Mouse (Mus musculus) midbrain, embryonic 11.5 days (tissue): Measurements from ENCODE around the gene Grpr. TPM values are rescaled to one million over a fixed set of nuclear protein-coding genes. Genes with fewer than 3 reads are reported as not detected.

Experiments
- ATAC-seq: fragments of 200-750 bp; cut with Nextera tagmentation; 2 replicates; pipeline ENCODE4 v1.8.0; 2017; ENCODE audit warnings: moderate TSS enrichment, moderate library complexity; ENCODE audit not compliant: low FRiP score
- DNase-seq: peaks from one replicate; pipeline ENCODE4 v3.0.0; 2015; ENCODE audit warnings: low spot score; ENCODE audit errors: missing footprints
- H3K27ac ChIP-seq: fragments of 300-500 bp; sonication (generic); 2 replicates; pipeline ENCODE4 v1.5.1; 2014; ENCODE audit warnings: low read depth, low read length
- H3K27me3 ChIP-seq: fragments of 300-500 bp; sonication (generic); 2 replicates; pipeline ENCODE4 v1.6.1; 2014; ENCODE audit warnings: mild to moderate bottlenecking, low read length, moderate library complexity, mixed read lengths; ENCODE audit not compliant: control insufficient read depth, insufficient read depth
- H3K36me3 ChIP-seq: fragments of 300-500 bp; sonication (generic); 2 replicates; pipeline ENCODE4 v1.6.1; 2014; ENCODE audit warnings: mild to moderate bottlenecking, low read length, moderate library complexity, mixed read lengths; ENCODE audit not compliant: control insufficient read depth, insufficient read depth
- H3K4me1 ChIP-seq: fragments of 300-500 bp; sonication (generic); 2 replicates; pipeline ENCODE4 v1.6.1; 2014; ENCODE audit warnings: low read length; ENCODE audit not compliant: control insufficient read depth, insufficient read depth
- H3K4me2 ChIP-seq: fragments of 300-500 bp; sonication (generic); 2 replicates; pipeline ENCODE4 v1.6.1; 2014; ENCODE audit warnings: mild to moderate bottlenecking, moderate library complexity
- H3K4me3 ChIP-seq: fragments of 300-500 bp; sonication (generic); 2 replicates; pipeline ENCODE4 v1.5.1; 2014; ENCODE audit warnings: low read depth, low read length
- H3K9ac ChIP-seq: fragments of 300-500 bp; sonication (generic); 2 replicates; pipeline ENCODE4 v1.6.1; 2014; ENCODE audit warnings: low read length
- H3K9me3 ChIP-seq: fragments of 300-500 bp; sonication (generic); 2 replicates; pipeline ENCODE4 v1.6.1; 2016; ENCODE audit warnings: low read length; ENCODE audit not compliant: control insufficient read depth
- WGBS: fragments of 180-500 bp; shearing (Covaris S2); extraction: QIAGEN DNeasy Blood & Tissue Kit; methylation state at CpG from one replicate; pipeline ENCODE4 v1.1.7; 2014; 5-methylcytosine and 5-hydroxymethylcytosine counted together
- polyA plus RNA-seq: library from polyadenylated mRNA; unstranded; fragments of >200 nt; fragmentation: Nextera tagmentation; extraction: Ambion mirVana; gene quantifications from 2 replicates; pipeline ENCODE4 v1.2.1, GENCODE M21; 2014

Grpr gene
- polyA plus RNA-seq = not detected in 2 replicates

DNA sequence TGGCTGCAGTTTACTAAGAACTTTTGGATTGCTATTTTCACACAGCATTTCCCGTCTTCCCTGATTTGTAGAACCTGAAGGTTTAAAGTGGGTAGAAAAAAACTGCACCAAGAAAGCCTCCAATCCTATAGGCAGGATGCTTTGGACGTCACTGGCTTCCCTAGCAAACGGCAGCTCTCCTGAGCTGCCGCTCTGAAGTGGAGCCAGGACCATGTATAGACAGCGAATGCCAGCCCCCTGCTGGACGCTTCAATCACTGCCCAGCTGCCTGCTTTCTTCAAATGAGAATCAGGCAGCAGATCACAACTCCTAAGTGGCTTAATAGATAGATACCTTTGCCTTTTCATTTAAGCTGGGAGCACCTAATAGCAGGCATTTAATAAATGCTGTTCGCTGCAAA is at the start of gene Grpr:
Gene Grpr (minus strand): TSS at position 12 of the 400 bp plus-strand sequence.
- peak; percentile 83 for DNase-seq
- no peak within 1 kb of the TSS for H3K9ac ChIP-seq
- H3K4me1 ChIP-seq = no peaks in the 10 kb centered on the region
- no peak within 1 kb of the TSS for H3K4me2 ChIP-seq
- no peaks in the 10 kb centered on the region for H3K36me3 ChIP-seq
- no peak within 1 kb of the TSS for H3K4me3 ChIP-seq
- ATAC-seq = peak; percentile 92
- WGBS = 21% methylated on average over 7 of the region's 7 CpGs
- H3K27me3 ChIP-seq = peaks cover 9% of the 10 kb centered on the region
- no peaks in the 10 kb centered on the region for H3K9me3 ChIP-seq
- H3K27ac ChIP-seq = no peak within 1 kb of the TSS

DNA sequence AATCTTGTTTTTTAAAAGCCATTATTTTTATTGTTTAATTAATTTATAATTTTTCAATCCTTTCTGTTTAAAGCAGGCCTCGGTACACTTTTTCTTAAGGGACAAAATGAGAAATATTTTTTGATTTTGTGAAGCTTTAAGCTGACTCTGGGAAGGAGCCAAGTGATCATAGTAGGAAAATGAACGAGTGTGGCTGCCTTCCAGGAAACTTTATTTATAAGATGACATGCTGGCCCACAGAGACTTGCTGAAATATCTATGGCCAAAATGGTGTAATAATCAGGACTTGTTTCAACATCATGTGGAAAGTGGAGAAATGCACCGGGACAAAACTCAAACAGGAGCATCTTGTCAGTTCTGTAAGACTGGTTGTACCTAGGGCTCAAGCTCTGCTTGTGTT is 11.0 kb upstream of the Grpr start:
- H3K27me3 ChIP-seq = peaks cover 4% of the 10 kb centered on the region
- H3K4me2 ChIP-seq = no peak overlapping the region
- no peak overlapping the region for H3K27ac ChIP-seq
- H3K9me3 ChIP-seq = no peaks in the 10 kb centered on the region
- no peak overlapping the region for H3K4me3 ChIP-seq
- H3K36me3 ChIP-seq = no peaks in the 10 kb centered on the region
- 82% methylated on average over 3 of the region's 3 CpGs for WGBS
- H3K9ac ChIP-seq = no peak overlapping the region
- H3K4me1 ChIP-seq = no peaks in the 10 kb centered on the region
- DNase-seq (no peak), ATAC-seq (no peak)

DNA sequence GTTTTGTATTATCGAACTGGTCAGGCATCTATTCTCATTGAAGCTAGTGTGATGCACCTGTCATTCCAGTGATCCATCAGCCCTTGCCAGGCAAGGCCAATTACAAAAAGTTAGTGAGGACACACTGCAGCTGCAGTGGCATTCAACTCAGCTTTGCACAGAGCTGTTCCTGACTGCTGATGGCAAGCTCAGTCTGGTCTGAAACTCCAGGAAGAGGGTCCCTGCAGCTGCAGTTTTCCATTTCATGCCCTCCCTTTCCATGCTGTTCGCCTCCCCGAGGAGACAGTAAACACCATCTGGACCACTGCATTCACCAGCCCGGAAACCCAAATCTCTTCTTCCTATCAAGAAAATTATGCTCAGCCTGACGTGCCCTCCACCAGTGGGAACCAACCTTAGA is 2.4 kb downstream of the Grpr start:
- H3K4me1 ChIP-seq = no peaks in the 10 kb centered on the region
- no peaks in the 10 kb centered on the region for H3K9me3 ChIP-seq
- DNase-seq (no peak), ATAC-seq (no peak)
- H3K27ac ChIP-seq = no peak overlapping the region
- peaks cover 9% of the 10 kb centered on the region for H3K27me3 ChIP-seq
- H3K4me3 ChIP-seq = no peak overlapping the region
- no peak overlapping the region for H3K4me2 ChIP-seq
- no peaks in the 10 kb centered on the region for H3K36me3 ChIP-seq
- 88% methylated on average over 5 of the region's 5 CpGs for WGBS
- no peak overlapping the region for H3K9ac ChIP-seq

DNA sequence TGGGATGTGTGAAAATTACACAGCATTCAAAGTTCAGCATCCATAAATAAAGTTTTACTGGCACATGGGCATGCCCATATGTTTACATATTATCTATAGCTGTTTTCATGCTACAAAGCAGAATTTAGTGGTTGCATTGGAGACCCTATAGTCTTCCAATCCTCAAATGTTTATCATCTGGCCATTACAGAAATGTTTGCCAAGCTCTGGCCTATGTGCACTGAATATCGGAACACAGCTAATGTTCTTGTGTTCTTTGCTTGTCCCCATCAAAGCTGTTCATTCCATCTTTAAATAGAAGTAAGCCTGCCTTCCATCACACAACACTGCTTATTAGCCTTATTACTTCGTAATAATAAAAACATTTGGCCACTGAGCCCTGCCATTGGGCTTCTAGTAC is 16.6 kb downstream of the Grpr start:
- H3K4me1 ChIP-seq = no peaks in the 10 kb centered on the region
- no peak overlapping the region for H3K9ac ChIP-seq
- no peak overlapping the region for H3K27ac ChIP-seq
- ATAC-seq (no peak), DNase-seq (no peak)
- H3K9me3 ChIP-seq = no peaks in the 10 kb centered on the region
- peaks cover 13% of the 10 kb centered on the region for H3K27me3 ChIP-seq
- H3K36me3 ChIP-seq = no peaks in the 10 kb centered on the region
- 81% methylated on average over 2 of the region's 2 CpGs for WGBS
- no peak overlapping the region for H3K4me3 ChIP-seq
- no peak overlapping the region for H3K4me2 ChIP-seq

DNA sequence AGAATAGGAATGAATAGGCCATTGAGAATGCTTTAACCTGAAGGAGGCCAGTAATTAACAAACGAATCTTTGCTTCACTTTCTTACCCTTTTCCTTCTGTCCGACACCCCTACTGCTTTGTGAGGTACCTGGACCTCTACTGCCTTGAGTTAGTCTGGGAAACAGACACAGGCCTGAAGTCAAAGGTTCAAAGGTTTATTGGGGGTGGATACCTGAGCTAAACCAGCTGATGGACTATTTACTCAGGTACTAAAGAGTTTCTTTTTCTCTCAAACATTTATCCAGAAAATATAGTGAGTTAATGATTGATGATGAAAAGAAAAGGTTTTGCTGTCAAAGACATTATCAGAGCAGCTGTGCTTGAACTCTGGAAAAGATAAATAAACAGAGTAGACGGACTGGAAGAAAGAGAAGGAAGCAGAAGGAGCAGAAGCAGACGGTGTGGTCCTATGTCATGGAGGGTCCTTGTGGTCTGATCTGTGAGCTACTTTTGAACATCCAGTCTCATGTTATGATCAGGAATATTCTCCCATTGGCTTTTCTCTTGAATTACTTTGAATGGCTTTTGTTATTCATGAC is 30.4 kb downstream of the Grpr start:
- peaks cover 3% of the 10 kb centered on the region for H3K27me3 ChIP-seq
- ATAC-seq = no peak

DNA sequence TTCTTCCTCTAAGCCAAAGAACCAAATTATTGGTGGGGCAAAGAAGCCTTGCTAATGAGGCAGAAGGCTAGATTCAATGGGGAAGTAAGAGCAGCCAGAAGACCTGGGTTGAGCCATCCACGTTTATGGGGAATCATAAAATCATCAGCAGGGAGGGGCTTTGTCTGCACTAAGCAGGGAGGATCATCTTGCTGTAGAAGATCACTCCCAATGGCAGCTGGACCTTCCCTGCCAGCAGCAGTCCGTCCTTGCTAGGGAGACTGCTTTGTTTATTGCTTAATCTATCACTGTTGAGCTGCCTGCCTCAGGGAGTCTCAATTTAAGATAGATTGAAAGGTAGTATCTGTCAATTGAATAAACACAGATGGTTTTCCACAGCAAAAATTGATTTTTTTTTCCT is 37.7 kb downstream of the Grpr start:
- Histone ChIP-seq H3K4me2 (no peak overlapping the region), H3K9ac (no peak overlapping the region), H3K36me3 (no peaks in the 10 kb centered on the region), H3K9me3 (no peaks in the 10 kb centered on the region), H3K27me3 (peaks cover 5% of the 10 kb centered on the region), H3K4me3 (no peak overlapping the region), H3K27ac (no peak overlapping the region), H3K4me1 (no peaks in the 10 kb centered on the region)
- 56% methylated on average over 2 of the region's 2 CpGs for WGBS
- DNase-seq (no peak), ATAC-seq (no peak)

More for the DNA sequence above, 30.4 kb downstream of the Grpr start:
- no peak overlapping the region for H3K27ac ChIP-seq
- no peaks in the 10 kb centered on the region for H3K36me3 ChIP-seq
- H3K9ac ChIP-seq = no peak overlapping the region
- no peaks in the 10 kb centered on the region for H3K9me3 ChIP-seq
- no peak overlapping the region for H3K4me2 ChIP-seq
- no peaks in the 10 kb centered on the region for H3K4me1 ChIP-seq
- no peak for DNase-seq
- no peak overlapping the region for H3K4me3 ChIP-seq
- 89% methylated on average over 4 of the region's 4 CpGs for WGBS

DNA sequence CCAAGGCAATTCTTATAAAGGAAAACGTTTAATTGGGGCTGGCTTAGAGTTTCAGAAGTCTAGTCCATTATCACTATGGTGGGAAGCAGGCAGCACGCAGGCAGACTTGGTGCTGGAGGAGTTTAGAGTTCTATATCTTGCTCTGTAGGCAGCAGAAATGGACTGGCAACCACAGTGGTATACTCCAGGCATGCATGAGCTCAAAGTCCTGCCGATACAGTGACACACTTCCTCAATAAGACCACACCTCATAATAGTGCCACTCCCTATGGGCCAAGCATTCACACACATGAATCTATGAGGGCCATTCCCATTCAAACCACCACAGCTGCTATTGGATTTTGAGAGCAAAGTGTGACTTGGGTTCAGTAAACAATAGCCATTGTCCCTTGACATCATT is 47.4 kb downstream of the Grpr start:
- 75% methylated on average over 3 of the region's 3 CpGs for whole genome bisulfite sequencing

More for the DNA sequence above, 47.4 kb downstream of the Grpr start:
- H3K36me3 ChIP-seq = no peaks in the 10 kb centered on the region
- no peak overlapping the region for H3K9ac ChIP-seq
- no peak overlapping the region for H3K27ac ChIP-seq
- H3K4me3 ChIP-seq = no peak overlapping the region
- H3K4me2 ChIP-seq = no peak overlapping the region
- H3K27me3 ChIP-seq = peaks cover 2% of the 10 kb centered on the region
- no peaks in the 10 kb centered on the region for H3K9me3 ChIP-seq
- H3K4me1 ChIP-seq = no peaks in the 10 kb centered on the region
- DNase-seq (no peak), ATAC-seq (no peak)

Other genes with a start within 250 kb of the Grpr start
- gene Rnf138rt1, start 211.7 kb upstream of the Grpr start, polyA plus RNA-seq = 0.36 and 0.56 TPM in 2 replicates